Mouse (Mus musculus) myocyte (in vitro differentiated cells): ENCODE data around the gene Hhatl. TPM values are rescaled to one million over a fixed set of nuclear protein-coding genes. Genes with fewer than 3 reads are reported as not detected.

Experiments
- H3K27me3 ChIP-seq: one replicate; pipeline ENCODE4 v1.6.1; 2011; ENCODE audit not compliant: control insufficient read depth, insufficient read depth, insufficient read length
- H3K36me3 ChIP-seq: one replicate; pipeline ENCODE4 v1.6.1; 2011; ENCODE audit not compliant: control insufficient read depth, insufficient read depth
- H3K4me2 ChIP-seq: one replicate; pipeline ENCODE4 v1.6.1; 2011; ENCODE audit warnings: low read depth, control low read depth
- H3K4me3 ChIP-seq: one replicate; pipeline ENCODE4 v1.5.1; 2011; ENCODE audit warnings: mild to moderate bottlenecking, control low read depth, moderate library complexity
- H3K79me2 ChIP-seq: one replicate; pipeline ENCODE4 v1.6.1; 2011; ENCODE audit not compliant: control insufficient read depth, insufficient read depth
- H3ac ChIP-seq: one replicate; pipeline ENCODE4 v1.6.1; 2011; ENCODE audit not compliant: control insufficient read depth, insufficient read length
- CEBPB ChIP-seq: IDR thresholded peaks from 2 replicates; pipeline ENCODE4 v1.6.1; 2011; ENCODE audit warnings: mild to moderate bottlenecking, moderate library complexity; ENCODE audit not compliant: poor library complexity, insufficient read depth, severe bottlenecking
- E2F4 ChIP-seq: IDR thresholded peaks from one replicate; pipeline ENCODE4 v1.6.1; 2011; ENCODE audit warnings: mild to moderate bottlenecking, control low read depth, moderate library complexity; ENCODE audit not compliant: insufficient read depth
- MAX ChIP-seq: IDR thresholded peaks from one replicate; pipeline ENCODE4 v1.6.1; 2011; ENCODE audit warnings: low read depth, mild to moderate bottlenecking, control low read depth
- MYOD1 ChIP-seq, 3 experiments: IDR thresholded peaks; one replicate each; pipeline ENCODE4 v1.6.1; 2011; ENCODE audit warnings: control low read depth in 2 of 3, low read depth in 2 of 3, mild to moderate bottlenecking in 2 of 3, moderate library complexity in 1 of 3; ENCODE audit not compliant: insufficient read length in 2 of 3, control insufficient read depth in 1 of 3
- MYOG ChIP-seq, 3 experiments: IDR thresholded peaks; one replicate each; pipeline ENCODE4 v1.6.1; 2011; ENCODE audit warnings: control low read depth in 2 of 3, low read depth in 2 of 3, mild to moderate bottlenecking in 2 of 3; ENCODE audit not compliant: insufficient read length in 2 of 3, control insufficient read depth in 1 of 3, insufficient read depth in 1 of 3
- POLR2A ChIP-seq: IDR thresholded peaks from one replicate; pipeline ENCODE4 v1.6.1; 2011; ENCODE audit warnings: low read depth, mild to moderate bottlenecking, control low read depth, moderate library complexity; ENCODE audit not compliant: insufficient read length
- POLR2AphosphoS2 ChIP-seq: IDR thresholded peaks from one replicate; pipeline ENCODE4 v1.6.1; 2011; ENCODE audit warnings: low read depth, control low read depth; ENCODE audit not compliant: insufficient read length
- REST ChIP-seq: IDR thresholded peaks from one replicate; pipeline ENCODE4 v1.6.1; 2011; ENCODE audit warnings: mild to moderate bottlenecking, control low read depth, moderate library complexity; ENCODE audit not compliant: insufficient read depth, insufficient read length
- SRF ChIP-seq: IDR thresholded peaks from one replicate; pipeline ENCODE4 v1.6.1; 2011; ENCODE audit warnings: low read depth; ENCODE audit not compliant: control insufficient read depth, insufficient read length
- TCF12 ChIP-seq: IDR thresholded peaks from one replicate; pipeline ENCODE4 v1.6.1; 2011; ENCODE audit warnings: mild to moderate bottlenecking, control low read depth; ENCODE audit not compliant: poor library complexity, insufficient read depth, severe bottlenecking
- TCF3 ChIP-seq: IDR thresholded peaks from one replicate; pipeline ENCODE4 v1.6.1; 2011; ENCODE audit warnings: low read depth, control low read depth; ENCODE audit not compliant: insufficient read length
- USF1 ChIP-seq: IDR thresholded peaks from one replicate; pipeline ENCODE4 v1.6.1; 2011; ENCODE audit warnings: low read depth, mild to moderate bottlenecking, control low read depth, moderate library complexity
- polyA plus RNA-seq: library from polyadenylated mRNA; unstranded; fragments of >200 nt; fragmentation: generic; extraction: Trizol; gene quantifications from one replicate; pipeline ENCODE4 v1.2.1, GENCODE M21; 2012; ENCODE audit warnings: missing spikeins

The Hhatl gene
- polyA plus RNA-seq, 1 experiment = 1.9 TPM

DNA sequence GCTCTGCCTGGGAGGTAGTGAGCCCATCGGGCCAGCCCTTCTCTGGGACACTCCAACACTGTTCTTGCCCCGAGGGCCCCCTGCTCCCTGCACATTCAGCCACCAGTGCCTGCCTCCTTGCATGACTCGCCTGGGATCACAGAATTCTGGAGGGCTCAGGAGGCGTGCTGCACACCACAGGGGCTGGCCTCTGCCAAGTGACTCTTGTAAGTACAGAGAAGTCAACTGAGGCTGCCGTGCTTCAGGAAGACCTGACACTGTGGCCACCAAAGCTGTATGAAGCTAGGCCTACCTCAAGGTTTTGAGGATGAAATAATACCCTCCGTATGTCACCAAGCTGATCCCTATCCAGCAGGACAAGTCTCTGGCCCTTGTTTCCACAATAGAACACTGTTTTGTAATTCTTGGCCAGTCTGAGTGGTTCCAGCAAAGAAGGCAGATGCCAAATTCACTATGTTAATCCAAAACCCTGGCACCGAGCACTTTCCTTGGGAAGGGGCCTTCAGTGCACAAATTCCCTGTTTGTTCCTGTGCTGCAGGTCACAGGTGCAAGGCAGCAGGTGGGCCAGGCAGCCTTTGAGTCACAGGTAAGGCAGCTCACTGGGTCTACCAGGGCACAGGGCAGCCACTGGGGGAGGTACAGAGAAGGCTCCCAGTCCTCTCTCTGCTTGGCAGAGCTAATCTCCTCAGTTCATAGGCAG is 27.6 kb upstream of the Hhatl start:
- Histone ChIP-seq H3K36me3 (no peaks in the 10 kb centered on the region), H3ac (no peak overlapping the region), H3K27me3 (no peaks in the 10 kb centered on the region), H3K4me3 (no peak overlapping the region), H3K79me2 (no peaks in the 10 kb centered on the region), H3K4me2 (no peak overlapping the region)
- TF ChIP-seq E2F4 = no peak
- TF ChIP-seq TCF12 = no peak
- TF ChIP-seq POLR2A = no peak
- TF ChIP-seq REST = no peak
- no peak for TF ChIP-seq MYOG (IDR thresholded peaks at IDR 0.05; ENCODE audit: control insufficient read depth in 1 of 3, insufficient read depth in 1 of 3, insufficient read length in 2 of 3, low read depth in 2 of 3)
- TF ChIP-seq CEBPB = no peak
- no peak for TF ChIP-seq MYOD1 (IDR thresholded peaks at IDR 0.05; ENCODE audit: control insufficient read depth in 1 of 3, insufficient read length in 2 of 3, low read depth in 2 of 3)
- TF ChIP-seq POLR2AphosphoS2 = no peak
- TF ChIP-seq USF1 = no peak
- TF ChIP-seq SRF = no peak
- TF ChIP-seq MAX = no peak
- no peak for TF ChIP-seq TCF3

DNA sequence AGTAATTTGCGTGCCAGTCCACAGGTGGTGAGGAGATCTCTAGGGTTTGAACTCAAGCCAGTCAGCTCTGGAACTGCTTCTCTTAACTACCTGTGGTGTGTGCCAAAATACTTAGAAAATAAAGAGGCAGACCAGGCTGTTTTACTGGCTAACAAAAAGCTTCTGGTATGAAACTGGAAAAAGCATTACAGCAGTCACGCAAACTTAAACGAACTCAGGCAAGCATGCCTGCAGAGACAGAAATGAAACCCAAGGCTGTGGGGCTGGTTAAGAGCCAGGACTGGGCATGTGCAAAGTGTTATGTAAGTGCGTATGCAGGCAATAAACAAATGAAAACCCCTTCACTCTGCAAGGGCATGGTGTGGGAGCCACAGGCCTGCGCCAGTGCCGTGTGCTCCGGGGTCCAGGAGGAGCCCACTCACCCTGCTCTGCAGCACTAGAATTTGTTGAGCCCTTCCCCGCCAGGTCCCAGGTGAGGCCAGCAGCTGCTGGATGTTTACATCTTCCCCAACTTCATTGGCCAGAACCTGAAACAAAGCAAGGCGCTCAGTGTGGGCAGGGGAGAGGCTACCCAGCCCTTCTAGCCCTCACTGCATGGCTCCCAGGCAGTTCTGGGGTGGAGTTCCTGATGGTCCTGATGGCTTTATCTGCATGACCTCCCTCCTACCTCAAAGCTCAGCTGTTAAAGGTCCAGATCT is 26.9 kb upstream of the Hhatl start:
- Histone ChIP-seq H3K79me2 (no peaks in the 10 kb centered on the region), H3K27me3 (no peaks in the 10 kb centered on the region), H3ac (no peak overlapping the region), H3K4me2 (no peak overlapping the region), H3K36me3 (no peaks in the 10 kb centered on the region), H3K4me3 (no peak overlapping the region)
- TF ChIP-seq MAX = no peak
- TF ChIP-seq POLR2AphosphoS2 = no peak
- TF ChIP-seq MYOG (IDR thresholded peaks at IDR 0.05; ENCODE audit: control insufficient read depth in 1 of 3, insufficient read depth in 1 of 3, insufficient read length in 2 of 3, low read depth in 2 of 3) = no peak

DNA sequence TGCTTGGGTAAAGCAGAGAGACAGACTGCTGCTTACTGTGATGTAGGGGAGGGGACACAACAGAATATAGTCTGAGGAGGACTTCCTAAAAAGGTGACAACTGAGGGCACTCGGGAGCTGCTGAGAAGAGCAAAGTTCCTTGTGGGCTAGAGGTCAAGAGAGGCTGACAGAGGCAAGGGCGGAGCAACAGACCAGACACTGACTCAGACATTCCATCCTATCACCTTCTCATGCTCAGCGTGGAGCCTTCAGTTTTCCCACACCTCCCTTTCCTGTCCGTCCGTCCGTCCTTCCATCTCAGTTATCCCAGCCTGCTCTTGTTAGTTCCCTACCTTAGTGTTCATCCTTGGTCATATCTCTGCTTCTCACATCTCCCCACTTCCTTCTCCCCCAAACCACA is 22.9 kb upstream of the Hhatl start:
- H3ac ChIP-seq = no peak overlapping the region
- no peak overlapping the region for H3K4me3 ChIP-seq
- TF ChIP-seq POLR2AphosphoS2 (no peak), E2F4 (no peak), REST (no peak), CEBPB (no peak), TCF3 (no peak), MAX (no peak)
- H3K27me3 ChIP-seq = no peaks in the 10 kb centered on the region
- peak overlapping the region; percentile 45 for H3K4me2 ChIP-seq
- H3K36me3 ChIP-seq = no peaks in the 10 kb centered on the region
- H3K79me2 ChIP-seq = no peaks in the 10 kb centered on the region

DNA sequence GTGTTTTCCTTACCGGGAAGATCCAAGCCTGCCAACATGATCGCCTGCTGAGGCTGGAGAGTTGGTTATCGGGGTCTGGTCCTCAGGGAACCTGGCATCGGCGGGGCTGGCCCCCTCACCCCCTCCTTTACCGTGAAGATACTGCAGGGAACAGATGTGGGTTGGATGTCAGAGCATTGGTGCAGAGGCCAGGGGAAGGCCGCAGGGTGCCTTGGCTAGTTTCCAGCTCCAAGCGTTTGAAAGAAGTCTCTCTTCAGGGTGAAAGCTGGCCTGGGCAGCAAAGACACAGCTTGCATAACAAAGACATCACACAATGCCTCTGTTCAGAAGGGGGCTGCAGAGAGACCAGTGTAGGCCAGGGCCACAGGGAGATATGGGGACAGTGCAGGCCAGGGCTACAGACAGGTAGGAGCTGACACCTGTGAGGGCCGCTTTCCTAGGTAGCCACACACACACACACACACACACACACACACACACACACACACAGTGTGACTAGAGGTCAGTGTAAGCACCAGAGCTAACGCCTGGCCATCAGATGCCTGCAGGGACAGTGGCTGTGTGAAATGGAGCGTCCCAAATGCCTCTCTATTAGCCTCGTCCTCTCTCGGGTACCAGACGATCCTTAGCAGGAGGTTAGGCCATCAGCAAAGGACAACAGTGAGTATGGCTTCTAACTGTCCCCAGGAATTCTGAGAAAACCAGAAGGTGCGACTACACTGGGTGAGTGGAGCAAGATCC is 17.9 kb upstream of the Hhatl start:
- TF ChIP-seq MAX (no peak), E2F4 (no peak), SRF (no peak), POLR2A (no peak), TCF3 (no peak), CEBPB (no peak), TCF12 (no peak), REST (no peak), USF1 (no peak)
- no peak overlapping the region for H3ac ChIP-seq
- H3K79me2 ChIP-seq = no peaks in the 10 kb centered on the region
- H3K36me3 ChIP-seq = no peaks in the 10 kb centered on the region
- H3K4me3 ChIP-seq = no peak overlapping the region
- H3K27me3 ChIP-seq = no peaks in the 10 kb centered on the region
- H3K4me2 ChIP-seq = no peak overlapping the region

DNA sequence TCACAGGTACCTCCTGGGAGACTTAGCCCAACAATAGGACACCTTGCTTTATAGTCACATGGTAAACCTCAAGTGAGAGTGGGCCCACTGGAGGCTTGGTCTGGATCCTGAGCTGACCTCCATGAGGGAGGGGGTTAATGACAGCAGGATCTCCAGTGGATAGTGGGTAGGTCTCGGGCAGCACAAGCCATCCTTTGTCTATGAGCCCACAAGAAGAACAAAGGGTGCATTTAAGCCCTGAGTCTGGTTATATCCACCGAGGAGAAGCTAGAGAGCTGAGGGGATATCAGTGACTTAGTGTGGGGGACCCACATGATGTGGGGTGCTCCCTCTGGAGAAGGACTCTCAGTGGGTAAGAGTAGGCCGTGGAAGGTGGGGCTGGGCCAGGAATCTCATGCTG is 16.2 kb upstream of the Hhatl start:
- no peak overlapping the region for H3K4me3 ChIP-seq
- H3ac ChIP-seq = no peak overlapping the region
- no peaks in the 10 kb centered on the region for H3K36me3 ChIP-seq
- H3K79me2 ChIP-seq = no peaks in the 10 kb centered on the region
- H3K4me2 ChIP-seq = no peak overlapping the region
- TF ChIP-seq SRF = no peak
- TF ChIP-seq TCF3 = no peak
- no peak for TF ChIP-seq MAX
- TF ChIP-seq REST = no peak
- no peak for TF ChIP-seq USF1
- no peak for TF ChIP-seq E2F4
- no peaks in the 10 kb centered on the region for H3K27me3 ChIP-seq
